8 mouse cellular contexts compared by ENCODE assay signal in the genomic region with DNA sequence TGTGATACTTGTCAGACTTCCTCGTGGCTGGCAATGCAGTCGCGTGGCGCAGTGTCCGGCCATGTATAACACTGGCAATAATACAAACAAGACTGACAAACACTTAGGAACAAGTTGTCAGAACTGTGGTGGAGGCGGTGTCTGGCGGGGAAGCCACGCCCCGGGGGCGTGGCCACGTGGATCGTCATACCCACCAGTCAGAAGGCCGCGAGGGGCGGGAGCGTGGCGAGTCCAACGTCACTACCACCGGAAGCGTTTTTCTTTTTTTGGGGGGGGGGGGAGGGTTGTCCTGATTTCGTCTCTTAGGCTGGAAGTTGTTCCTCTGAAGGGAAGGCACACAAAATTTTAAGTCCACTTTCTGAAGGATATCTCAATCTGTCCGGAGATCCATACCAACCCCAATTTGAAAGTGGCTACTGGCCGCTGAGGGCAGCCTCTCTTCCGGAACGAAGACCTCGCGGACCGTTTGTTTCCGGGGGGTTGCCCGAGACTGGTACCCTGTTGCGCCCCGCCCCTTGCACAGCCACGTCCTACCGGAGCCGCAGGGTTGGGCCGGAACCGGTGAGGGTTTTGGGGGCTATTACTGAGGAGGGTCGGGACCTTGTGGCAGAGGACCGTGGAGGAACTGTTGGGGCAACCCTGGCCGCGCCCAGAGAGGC. TPM values are rescaled to one million over a fixed set of nuclear protein-coding genes. Genes with fewer than 3 reads are reported as not detected.
DNase-seq lines count a peak whose midpoint lies in the region; ATAC-seq and TF ChIP-seq lines count a peak whose summit lies in the region.

A gene (plus strand): TSS at position 340 of the 659 bp plus-strand sequence.

- in situ Hi-C loops in CH12.LX (cut with MboI; ENCODE audit: low pct_ligation_motif_present, low pct_unique_long_range_greater_than_20kb, low sequenced_read_pairs) = no loop called here

- TF ChIP-seq EP300 in CH12.LX (IDR thresholded peaks at IDR 0.05; ENCODE audit: low read length) = no peak

- H3K4me2 ChIP-seq in CH12.LX (ENCODE audit: insufficient read depth, low read depth, poor library complexity, severe bottlenecking) = peak within 1 kb of the TSS; percentile 87
- peak within 1 kb of the TSS; percentile 82 for H3K4me2 ChIP-seq in forebrain, embryonic 11.5 days (ENCODE audit: low read depth, low read length, severe bottlenecking)
- peak within 1 kb of the TSS; percentile 89 for H3K4me2 ChIP-seq in heart, embryonic 16.5 days (ENCODE audit: low read depth, low read length)
- H3K4me2 ChIP-seq in liver, embryonic 15.5 days = peak within 1 kb of the TSS; percentile 76
- peak within 1 kb of the TSS; percentile 90 for H3K4me2 ChIP-seq in neural tube, embryonic 12.5 days (replicated peaks)

- dilution Hi-C loops in CH12.LX (cut with MboI; ENCODE audit: extremely low pct_ligation_motif_present, extremely low pct_unique_long_range_greater_than_20kb, low sequenced_read_pairs) = no loop called here

- peaks cover 0 to 19% of the 10 kb centered on the region in 2 experiments; a peak in 2 of 4 replicates for H3K4me1 ChIP-seq in CH12.LX (ENCODE audit: control insufficient read depth in 1 of 2, insufficient read depth in 2 of 2)
- H3K4me1 ChIP-seq in forebrain, embryonic 11.5 days (replicated peaks; ENCODE audit: control insufficient read depth, insufficient read depth, low read length) = no peaks in the 10 kb centered on the region; the same call in 1 of the 2 replicates
- peaks cover 16% of the 10 kb centered on the region for H3K4me1 ChIP-seq in heart, embryonic 16.5 days (ENCODE audit: control insufficient read depth, insufficient read depth, low read length)
- peaks cover 34% of the 10 kb centered on the region for H3K4me1 ChIP-seq in liver, embryonic 15.5 days (replicated peaks)
- peaks cover 9% of the 10 kb centered on the region for H3K4me1 ChIP-seq in neural tube, embryonic 12.5 days

- no peaks in the 10 kb centered on the region for H3K9me3 ChIP-seq in CH12.LX (replicated peaks; ENCODE audit: low read length)
- H3K9me3 ChIP-seq in forebrain, embryonic 11.5 days (ENCODE audit: control insufficient read depth, low read length) = no peaks in the 10 kb centered on the region
- H3K9me3 ChIP-seq in heart, embryonic 16.5 days (replicated peaks; ENCODE audit: control insufficient read depth, low read length) = no peaks in the 10 kb centered on the region
- no peaks in the 10 kb centered on the region for H3K9me3 ChIP-seq in liver, embryonic 15.5 days (replicated peaks)
- no peaks in the 10 kb centered on the region for H3K9me3 ChIP-seq in neural tube, embryonic 12.5 days

- peak; percentile 98 for ATAC-seq in forebrain, embryonic 11.5 days (replicated peaks; ENCODE audit: low FRiP score)
- peak; percentile 99 for ATAC-seq in heart, embryonic 16.5 days (replicated peaks; ENCODE audit: extremely low read depth, insufficient read depth, low FRiP score)
- peak; percentile 96 for ATAC-seq in liver, embryonic 15.5 days (ENCODE audit: insufficient read depth)
- ATAC-seq in neural tube, embryonic 12.5 days (ENCODE audit: low FRiP score, low read depth) = peak; percentile 97

- under 1% methylated on average over 41 of the region's 41 CpGs for WGBS in forebrain, embryonic 11.5 days
- 0% methylated on average over 41 of the region's 41 CpGs for WGBS in heart, embryonic 16.5 days
- WGBS in liver, embryonic 15.5 days (ENCODE audit: insufficient replicate concordance) = under 1% methylated on average over 41 of the region's 41 CpGs
- WGBS in neural tube, embryonic 12.5 days = under 1% methylated on average over 41 of the region's 41 CpGs

- H3K27me3 ChIP-seq in CH12.LX (replicated peaks) = no peaks in the 10 kb centered on the region
- no peaks in the 10 kb centered on the region for H3K27me3 ChIP-seq in forebrain, embryonic 11.5 days (ENCODE audit: control insufficient read depth, insufficient read depth, low read length)
- H3K27me3 ChIP-seq in heart, embryonic 16.5 days (ENCODE audit: control insufficient read depth, insufficient read depth, low read length) = no peaks in the 10 kb centered on the region
- H3K27me3 ChIP-seq in liver, embryonic 15.5 days = no peaks in the 10 kb centered on the region
- H3K27me3 ChIP-seq in neural tube, embryonic 12.5 days (replicated peaks) = no peaks in the 10 kb centered on the region

- peak within 1 kb of the TSS; percentile 63 for H3K9ac ChIP-seq in CH12.LX (ENCODE audit: insufficient read depth, low read depth)
- H3K9ac ChIP-seq in forebrain, embryonic 11.5 days (ENCODE audit: low read length) = peak within 1 kb of the TSS; percentile 81
- H3K9ac ChIP-seq in heart, embryonic 16.5 days (ENCODE audit: low read length) = peak within 1 kb of the TSS; percentile 85
- peak within 1 kb of the TSS; percentile 88 for H3K9ac ChIP-seq in liver, embryonic 15.5 days
- peak within 1 kb of the TSS; percentile 84 for H3K9ac ChIP-seq in neural tube, embryonic 12.5 days

- no peak for TF ChIP-seq CTCF in CH12.LX (conservative IDR thresholded peaks at IDR 0.05 in 1 of 2, IDR thresholded peaks at IDR 0.05 in 1 of 2; ENCODE audit: low read depth in 2 of 2, low read length in 2 of 2)

- peaks cover 10 to 27% of the 10 kb centered on the region in 2 experiments for H3K36me3 ChIP-seq in CH12.LX (replicated peaks in 1 of 2; ENCODE audit: control insufficient read depth in 1 of 2, insufficient read depth in 1 of 2, low read length in 1 of 2)
- H3K36me3 ChIP-seq in forebrain, embryonic 11.5 days (ENCODE audit: control insufficient read depth, insufficient read depth, low read length) = no peaks in the 10 kb centered on the region
- peaks cover 2% of the 10 kb centered on the region; the same call in 1 of the 2 replicates for H3K36me3 ChIP-seq in heart, embryonic 16.5 days (ENCODE audit: control insufficient read depth, insufficient read depth)
- H3K36me3 ChIP-seq in liver, embryonic 15.5 days (replicated peaks) = peaks cover 12% of the 10 kb centered on the region
- H3K36me3 ChIP-seq in neural tube, embryonic 12.5 days = peaks cover 11% of the 10 kb centered on the region; the same call in 1 of the 2 replicates

- H3K79me2 ChIP-seq in CH12.LX (replicated peaks; ENCODE audit: control insufficient read depth, extremely low read depth, insufficient read depth, poor library complexity, severe bottlenecking) = peaks cover 8% of the 10 kb centered on the region; the same call in 1 of the 2 replicates

- TF ChIP-seq POLR2A in CH12.LX (IDR thresholded peaks at IDR 0.05; ENCODE audit: low read depth, low read length) = peak; percentile 71

- peak within 1 kb of the TSS; percentile 90 to 99 (median 98) for H3K4me3 ChIP-seq in CH12.LX (replicated peaks in 1 of 3; ENCODE audit: low read depth in 2 of 3, low read length in 2 of 3, poor library complexity in 1 of 3)
- peak within 1 kb of the TSS; percentile 84 for H3K4me3 ChIP-seq in forebrain, embryonic 11.5 days (ENCODE audit: low read depth, low read length)
- peak within 1 kb of the TSS; percentile 86 for H3K4me3 ChIP-seq in heart, embryonic 16.5 days (ENCODE audit: low read length)
- H3K4me3 ChIP-seq in liver, embryonic 15.5 days (replicated peaks) = peak within 1 kb of the TSS; percentile 93
- peak within 1 kb of the TSS; percentile 92 for H3K4me3 ChIP-seq in neural tube, embryonic 12.5 days

- H3K27ac ChIP-seq in CH12.LX (ENCODE audit: insufficient read depth, low read depth) = no peak within 1 kb of the TSS
- no peak within 1 kb of the TSS; the same call in 1 of the 2 replicates for H3K27ac ChIP-seq in forebrain, embryonic 11.5 days (ENCODE audit: low read depth, low read length)
- peak within 1 kb of the TSS; percentile 51 for H3K27ac ChIP-seq in heart, embryonic 16.5 days (ENCODE audit: low read length)
- peak within 1 kb of the TSS; percentile 77 for H3K27ac ChIP-seq in liver, embryonic 15.5 days (replicated peaks)
- H3K27ac ChIP-seq in neural tube, embryonic 12.5 days = no peak within 1 kb of the TSS

- no peak for TF ChIP-seq RAD21 in CH12.LX (IDR thresholded peaks at IDR 0.05; ENCODE audit: low read depth, low read length)

- peak; percentile 92 for DNase-seq in CH12.LX (ENCODE audit: extremely low read depth)
- peak; percentile 89 for DNase-seq in c-Kit-positive CD71-positive TER-119-negative erythroid progenitor cells, embryonic 14.5 days (ENCODE audit: low read depth)
- peak; percentile 95 for DNase-seq in forebrain, embryonic 11.5 days (ENCODE audit: low spot score)
- DNase-seq in kidney, postnatal 36 days = peak; percentile 97
- DNase-seq in telencephalon, adult 2 months (ENCODE audit: low read depth, low spot score) = peak; percentile 89

TF ChIP-seq in CH12.LX, 34 proteins besides CTCF, POLR2A, EP300 and RAD21 (continues in another document):
- TF ChIP-seq ZNF384 (IDR thresholded peaks at IDR 0.05; ENCODE audit: low read depth, low read length) (peak; percentile 92), NRF1 (IDR thresholded peaks at IDR 0.05; ENCODE audit: low read depth, low read length) (peak; percentile 42), KAT2A (IDR thresholded peaks at IDR 0.05; ENCODE audit: insufficient replicate concordance, low read length) (peak; percentile 73; the same call in 1 of the 2 replicates), ETS1 (conservative IDR thresholded peaks at IDR 0.05; ENCODE audit: low read depth, low read length) (peak; percentile 15), ZKSCAN1 (IDR thresholded peaks at IDR 0.05; ENCODE audit: borderline replicate concordance, low read depth, low read length) (no peak), TCF12 (IDR thresholded peaks at IDR 0.05; ENCODE audit: low read depth, low read length) (peak; percentile 78), MEF2A (IDR thresholded peaks at IDR 0.05; ENCODE audit: borderline replicate concordance, low read depth, low read length) (peak; percentile 14; the same call in 1 of the 2 replicates), USF1 (IDR thresholded peaks at IDR 0.05; ENCODE audit: low read depth, low read length) (peak; percentile 66), PAX5 (IDR thresholded peaks at IDR 0.05; ENCODE audit: low read length) (no peak), UBTF (IDR thresholded peaks at IDR 0.05; ENCODE audit: low read depth, low read length) (no peak), GABPA (IDR thresholded peaks at IDR 0.05; ENCODE audit: insufficient replicate concordance, low read depth, low read length) (no peak; the same call in 1 of the 2 replicates), SMC3 (IDR thresholded peaks at IDR 0.05; ENCODE audit: low read depth, low read length) (no peak), NELFE (IDR thresholded peaks at IDR 0.05; ENCODE audit: low read depth, low read length) (peak; percentile 82; the same call in 1 of the 2 replicates), MAZ (IDR thresholded peaks at IDR 0.05; ENCODE audit: low read depth, low read length) (peak; percentile 98)

RNA-seq across cellular contexts. Expression of the gene that starts here (rescaled TPM):
- 15.0 and 15.7 TPM in 2 replicates for total RNA-seq in CH12.LX (2012; rRNA removed)
- total RNA-seq in CH12.LX (2014; rRNA removed) = 10.0 and 10.8 TPM in 2 replicates
- polyA plus RNA-seq in CH12.LX (2012; ENCODE audit: insufficient read length, low read depth) = 18.0 and 18.2 TPM in 2 replicates
- polyA plus RNA-seq in forebrain, embryonic 11.5 days (2014; fragmentation: Nextera tagmentation; extraction: Ambion mirVana) = 20.0 and 20.7 TPM in 2 replicates
- polyA plus RNA-seq in heart, embryonic 16.5 days (2015; fragmentation: Nextera tagmentation; extraction: Ambion mirVana) = 14.9 and 18.2 TPM in 2 replicates
- polyA plus RNA-seq in liver, embryonic 15.5 days (2015; fragmentation: Nextera tagmentation; extraction: Ambion mirVana) = 6.8 and 7.0 TPM in 2 replicates
- 23.0 and 24.4 TPM in 2 replicates for polyA plus RNA-seq in neural tube, embryonic 12.5 days (2016; fragmentation: Nextera tagmentation; extraction: Ambion mirVana)

Comparison
In these comparisons a context has a peak if more than half of its experiments do, and no peak if none do; other contexts are left out.
1. H3K27ac ChIP-seq: peak in heart, embryonic 16.5 days (single experiment) and liver, embryonic 15.5 days (single experiment); none in CH12.LX (single experiment), forebrain, embryonic 11.5 days (single experiment) and neural tube, embryonic 12.5 days (single experiment).
2. Peak in every context shown above with its lines, with median percentiles within 50 percentile points of each other: DNase-seq, H3K4me2 ChIP-seq, H3K4me3 ChIP-seq, H3K9ac ChIP-seq and ATAC-seq.